Mouse (Mus musculus): ENCODE data around the gene Il1rl2. TPM values are rescaled to one million over a fixed set of nuclear protein-coding genes. Genes with fewer than 3 reads are reported as not detected.
"Not testable (repeated sequence)": the region's sequence is repeated elsewhere in the genome, so short reads cannot be mapped to it uniquely, and the experiment has no call there.

Il1rl2 gene
- polyA plus RNA-seq, 1 experiment from 2014 or later, result 1.3 TPM

DNA sequence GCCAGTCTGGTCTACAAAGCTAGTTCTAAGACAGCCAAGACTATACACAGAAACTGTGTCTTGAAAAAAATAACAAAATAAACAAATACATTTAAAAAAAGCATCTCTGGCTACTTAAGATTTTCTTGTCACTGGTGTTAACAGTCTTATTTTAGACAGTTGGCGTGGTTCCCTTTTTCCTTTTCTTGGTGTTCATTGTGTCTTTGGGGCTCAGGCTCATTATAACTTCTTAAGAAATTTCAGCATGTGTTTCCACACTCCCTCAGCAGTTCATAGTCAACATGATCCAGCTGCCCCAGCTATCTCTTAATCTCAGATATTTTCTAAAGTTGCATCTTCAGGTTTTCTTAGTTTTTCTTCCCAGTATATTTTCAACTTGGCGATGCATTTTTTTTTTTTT is 32.2 kb upstream of the Il1rl2 start:
- Histone ChIP-seq H3K4me1 (replicated peaks; ENCODE audit: control insufficient read depth, insufficient read depth, low read length) (no peaks in the 10 kb centered on the region), H3K27ac (no peak overlapping the region), H3K4me2 (replicated peaks) (no peak overlapping the region), H3K36me3 (replicated peaks; ENCODE audit: control insufficient read depth, insufficient read depth) (no peaks in the 10 kb centered on the region), H3K9me3 (ENCODE audit: control insufficient read depth, low read length) (no peaks in the 10 kb centered on the region), H3K27me3 (ENCODE audit: control insufficient read depth, insufficient read depth, low read length) (no peaks in the 10 kb centered on the region), H3K9ac (no peak overlapping the region), H3K4me3 (replicated peaks; ENCODE audit: low read length) (no peak overlapping the region)
- ATAC-seq (ENCODE audit: low FRiP score), result no peak
- DNase-seq (ENCODE audit: low spot score), result no peak
- 98% methylated on average over 2 of the region's 2 CpGs for WGBS

DNA sequence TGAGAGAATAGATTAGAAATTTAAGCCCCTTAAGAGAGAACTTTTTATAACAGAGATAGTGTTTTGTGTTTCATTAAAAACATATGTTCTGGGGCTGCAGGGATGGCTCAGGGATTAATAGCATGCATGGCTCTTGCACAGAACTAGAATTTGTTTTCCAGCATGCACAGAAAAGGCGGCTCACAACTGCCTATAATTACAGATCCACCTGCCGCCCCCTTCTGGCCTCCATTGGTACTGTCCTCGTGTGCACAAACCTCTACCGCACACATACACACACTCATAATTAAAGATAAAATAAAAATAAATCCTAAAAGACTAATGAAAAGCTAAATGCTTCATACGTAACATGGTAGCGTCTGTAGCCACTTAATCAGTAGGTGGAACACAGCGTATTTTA is 30.5 kb upstream of the Il1rl2 start:
- 95% methylated on average over 7 of the region's 7 CpGs for WGBS
- Histone ChIP-seq H3K36me3 (replicated peaks; ENCODE audit: control insufficient read depth, insufficient read depth) (no peaks in the 10 kb centered on the region), H3K4me3 (replicated peaks; ENCODE audit: low read length) (no peak overlapping the region), H3K27me3 (ENCODE audit: control insufficient read depth, insufficient read depth, low read length) (no peaks in the 10 kb centered on the region), H3K4me2 (replicated peaks) (no peak overlapping the region), H3K27ac (no peak overlapping the region), H3K4me1 (replicated peaks; ENCODE audit: control insufficient read depth, insufficient read depth, low read length) (no peaks in the 10 kb centered on the region), H3K9me3 (ENCODE audit: control insufficient read depth, low read length) (no peaks in the 10 kb centered on the region), H3K9ac (no peak overlapping the region)
- DNase-seq (ENCODE audit: low spot score) (no peak), ATAC-seq (ENCODE audit: low FRiP score) (no peak)

DNA sequence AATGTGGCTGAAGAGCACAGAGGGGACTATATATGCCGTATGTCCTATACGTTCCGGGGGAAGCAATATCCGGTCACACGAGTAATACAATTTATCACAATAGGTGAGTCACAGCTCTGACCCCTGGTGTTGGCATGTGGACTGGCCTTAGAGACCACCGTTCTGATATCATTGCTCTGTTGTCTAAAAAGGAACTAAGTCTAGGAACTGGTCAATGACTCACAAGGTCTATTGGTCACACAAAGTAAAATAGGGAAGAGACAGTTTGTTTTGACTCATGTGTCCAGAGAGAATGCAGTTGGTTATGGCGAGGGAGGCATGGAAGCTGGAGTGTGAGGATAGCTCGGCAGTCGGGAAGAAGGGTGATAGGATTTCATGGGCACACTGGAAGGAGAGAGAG is 29.6 kb upstream of the Il1rl2 start:
- Histone ChIP-seq H3K4me3 (replicated peaks; ENCODE audit: low read length) (no peak overlapping the region), H3K9ac (no peak overlapping the region), H3K27ac (no peak overlapping the region), H3K9me3 (ENCODE audit: control insufficient read depth, low read length) (no peaks in the 10 kb centered on the region), H3K27me3 (ENCODE audit: control insufficient read depth, insufficient read depth, low read length) (no peaks in the 10 kb centered on the region), H3K4me1 (replicated peaks; ENCODE audit: control insufficient read depth, insufficient read depth, low read length) (no peaks in the 10 kb centered on the region), H3K4me2 (replicated peaks) (no peak overlapping the region), H3K36me3 (replicated peaks; ENCODE audit: control insufficient read depth, insufficient read depth) (no peaks in the 10 kb centered on the region)
- 94% methylated on average over 9 of the region's 9 CpGs for WGBS
- ATAC-seq (ENCODE audit: low FRiP score) (no peak), DNase-seq (ENCODE audit: low spot score) (no peak)

DNA sequence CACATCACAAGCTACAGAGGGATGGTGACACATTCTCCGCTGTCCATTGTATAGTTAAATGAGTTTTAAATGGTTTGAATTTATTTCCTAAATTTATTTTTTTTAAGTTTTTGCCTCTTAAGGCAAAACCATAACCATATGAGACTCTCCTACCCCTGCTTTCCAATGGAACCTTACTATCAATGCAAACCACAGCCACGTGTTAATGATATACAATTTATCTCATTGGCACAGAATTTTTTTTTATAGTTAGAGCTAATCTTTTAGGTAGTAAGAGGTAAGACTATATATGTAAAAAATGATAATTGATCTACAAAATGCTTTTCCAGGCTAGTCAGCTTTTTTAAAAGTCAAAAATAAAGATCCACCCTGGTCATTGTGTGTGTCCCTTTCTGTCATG is 26.4 kb upstream of the Il1rl2 start:
- ATAC-seq (ENCODE audit: low FRiP score) (no peak), DNase-seq (ENCODE audit: low spot score) (no peak)
- Histone ChIP-seq H3K27ac (no peak overlapping the region), H3K4me2 (replicated peaks) (no peak overlapping the region), H3K9ac (no peak overlapping the region), H3K9me3 (ENCODE audit: control insufficient read depth, low read length) (no peaks in the 10 kb centered on the region), H3K36me3 (replicated peaks; ENCODE audit: control insufficient read depth, insufficient read depth) (no peaks in the 10 kb centered on the region), H3K4me3 (replicated peaks; ENCODE audit: low read length) (no peak overlapping the region), H3K27me3 (ENCODE audit: control insufficient read depth, insufficient read depth, low read length) (no peaks in the 10 kb centered on the region), H3K4me1 (replicated peaks; ENCODE audit: control insufficient read depth, insufficient read depth, low read length) (no peaks in the 10 kb centered on the region)
- 84% methylated on average over 2 of the region's 2 CpGs for WGBS

DNA sequence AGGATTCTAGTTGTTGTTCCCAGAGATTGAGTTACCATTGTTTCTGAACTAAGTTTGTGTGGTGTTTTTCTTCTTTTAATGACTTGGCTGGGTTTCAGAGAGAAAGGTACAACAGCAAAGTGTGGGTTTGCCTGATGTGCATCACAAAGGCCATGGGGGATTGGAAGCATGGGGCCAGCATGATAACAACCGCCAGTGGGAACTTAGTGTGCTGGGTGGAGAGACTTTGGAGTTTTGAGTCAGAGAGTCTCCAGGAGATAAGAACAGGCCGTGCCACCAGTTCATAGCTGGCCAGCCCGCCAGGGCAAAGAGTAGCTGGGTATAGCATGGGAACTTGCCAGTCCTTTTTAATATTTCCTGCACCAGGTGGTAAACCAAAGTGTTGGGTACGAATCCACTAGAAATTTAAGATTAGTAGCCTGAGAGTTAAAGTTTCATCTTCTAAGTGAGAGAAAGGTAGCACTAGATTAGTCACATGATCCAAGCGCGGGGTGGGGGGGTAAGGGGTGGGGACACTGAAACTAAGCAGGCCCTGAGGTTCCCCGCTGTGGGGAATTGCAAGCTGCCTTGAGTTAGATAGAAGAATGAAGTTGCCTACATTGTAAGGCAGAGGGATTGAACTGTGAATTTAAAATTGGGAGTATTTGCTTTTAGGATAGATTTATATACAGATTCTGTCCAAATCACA is 21.1 kb upstream of the Il1rl2 start:
- Histone ChIP-seq H3K4me3 (replicated peaks; ENCODE audit: low read length) (no peak overlapping the region), H3K27ac (no peak overlapping the region), H3K4me2 (replicated peaks) (no peak overlapping the region), H3K4me1 (replicated peaks; ENCODE audit: control insufficient read depth, insufficient read depth, low read length) (no peaks in the 10 kb centered on the region), H3K9ac (no peak overlapping the region), H3K36me3 (replicated peaks; ENCODE audit: control insufficient read depth, insufficient read depth) (no peaks in the 10 kb centered on the region), H3K9me3 (ENCODE audit: control insufficient read depth, low read length) (no peaks in the 10 kb centered on the region), H3K27me3 (ENCODE audit: control insufficient read depth, insufficient read depth, low read length) (no peaks in the 10 kb centered on the region)
- WGBS, result 66% methylated on average over 7 of the region's 7 CpGs
- ATAC-seq (ENCODE audit: low FRiP score) (no peak), DNase-seq (ENCODE audit: low spot score) (no peak)

DNA sequence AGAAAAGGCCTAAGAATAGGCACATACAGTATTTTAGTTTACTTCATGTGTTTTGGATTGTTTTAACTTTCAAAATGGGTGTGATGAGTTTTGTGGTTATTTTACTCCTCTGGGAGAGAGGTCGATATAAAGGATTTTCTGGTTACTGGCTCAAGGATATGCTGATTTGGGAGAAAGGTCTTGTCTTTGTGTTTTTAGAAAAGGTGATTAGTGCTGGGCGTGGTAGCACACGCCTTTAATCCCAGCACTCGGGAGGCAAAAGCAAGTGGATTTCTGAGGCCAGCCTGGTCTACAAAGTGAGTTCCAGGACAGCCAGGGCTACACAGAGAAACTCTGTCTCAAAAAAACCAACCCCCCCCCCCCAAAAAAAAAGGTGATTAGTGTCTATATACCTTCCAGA is 20.1 kb upstream of the Il1rl2 start:
- not testable (repeated sequence) for H3K4me3 ChIP-seq (replicated peaks; ENCODE audit: low read length); H3K4me2 ChIP-seq (replicated peaks); H3K9ac ChIP-seq; H3K4me1 ChIP-seq (replicated peaks; ENCODE audit: control insufficient read depth, insufficient read depth, low read length); H3K36me3 ChIP-seq (replicated peaks; ENCODE audit: control insufficient read depth, insufficient read depth); ATAC-seq (ENCODE audit: low FRiP score); DNase-seq (ENCODE audit: low spot score); H3K27ac ChIP-seq; H3K9me3 ChIP-seq (ENCODE audit: control insufficient read depth, low read length); H3K27me3 ChIP-seq (ENCODE audit: control insufficient read depth, insufficient read depth, low read length)
- 67% methylated on average over 4 of the region's 4 CpGs for WGBS

DNA sequence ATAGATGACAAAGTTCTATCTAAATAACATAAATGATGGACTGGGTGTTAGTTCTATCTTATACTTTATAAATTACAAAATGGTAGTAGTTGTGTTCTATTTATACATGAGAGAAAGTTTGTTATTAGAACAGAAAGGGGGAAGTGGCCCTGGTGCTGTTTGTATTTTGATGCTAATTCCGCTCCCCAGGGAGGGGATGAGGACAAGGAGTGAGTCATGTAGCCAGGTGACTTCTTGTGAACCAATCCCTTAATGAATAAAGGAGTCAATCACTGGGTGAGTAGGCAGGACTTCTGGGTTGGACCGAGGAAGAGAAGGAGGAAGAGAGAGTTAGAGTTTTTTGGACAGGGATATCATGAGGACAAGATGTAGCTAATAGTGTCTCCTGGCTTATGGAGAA is 18.3 kb upstream of the Il1rl2 start:
- ATAC-seq (ENCODE audit: low FRiP score) (no peak), DNase-seq (ENCODE audit: low spot score) (no peak)
- Histone ChIP-seq H3K36me3 (replicated peaks; ENCODE audit: control insufficient read depth, insufficient read depth) (no peaks in the 10 kb centered on the region), H3K4me1 (replicated peaks; ENCODE audit: control insufficient read depth, insufficient read depth, low read length) (no peaks in the 10 kb centered on the region), H3K9ac (no peak overlapping the region), H3K27ac (no peak overlapping the region), H3K4me3 (replicated peaks; ENCODE audit: low read length) (no peak overlapping the region), H3K4me2 (replicated peaks) (no peak overlapping the region), H3K27me3 (ENCODE audit: control insufficient read depth, insufficient read depth, low read length) (no peaks in the 10 kb centered on the region), H3K9me3 (ENCODE audit: control insufficient read depth, low read length) (no peaks in the 10 kb centered on the region)
- WGBS, result 76% methylated on average over 2 of the region's 2 CpGs

DNA sequence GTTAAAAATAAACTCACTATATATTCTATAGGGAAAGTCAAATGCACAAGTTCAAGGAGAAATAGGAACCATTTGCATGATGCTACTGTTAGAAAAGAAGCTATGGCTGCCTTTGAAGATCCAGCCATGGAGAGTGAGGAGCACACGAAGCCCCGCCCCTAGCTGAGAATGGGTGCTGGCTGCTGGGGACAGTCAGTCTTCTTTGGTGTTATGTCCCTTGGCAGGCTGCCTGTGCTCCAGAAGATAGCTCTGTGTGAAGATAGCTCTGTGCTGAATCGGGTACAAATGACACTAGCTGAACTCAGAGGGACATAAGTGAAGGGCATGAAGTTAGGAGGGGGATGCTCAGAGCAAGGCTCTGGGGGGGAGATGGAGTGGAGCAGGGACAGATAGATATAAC is 13.3 kb upstream of the Il1rl2 start:
- DNase-seq (ENCODE audit: low spot score) (no peak), ATAC-seq (ENCODE audit: low FRiP score) (no peak)
- Histone ChIP-seq H3K4me1 (replicated peaks; ENCODE audit: control insufficient read depth, insufficient read depth, low read length) (no peaks in the 10 kb centered on the region), H3K27me3 (ENCODE audit: control insufficient read depth, insufficient read depth, low read length) (no peaks in the 10 kb centered on the region), H3K4me3 (replicated peaks; ENCODE audit: low read length) (no peak overlapping the region), H3K9me3 (ENCODE audit: control insufficient read depth, low read length) (no peaks in the 10 kb centered on the region), H3K27ac (no peak overlapping the region), H3K9ac (no peak overlapping the region), H3K4me2 (replicated peaks) (no peak overlapping the region), H3K36me3 (replicated peaks; ENCODE audit: control insufficient read depth, insufficient read depth) (no peaks in the 10 kb centered on the region)
- 93% methylated on average over 3 of the region's 3 CpGs for WGBS

DNA sequence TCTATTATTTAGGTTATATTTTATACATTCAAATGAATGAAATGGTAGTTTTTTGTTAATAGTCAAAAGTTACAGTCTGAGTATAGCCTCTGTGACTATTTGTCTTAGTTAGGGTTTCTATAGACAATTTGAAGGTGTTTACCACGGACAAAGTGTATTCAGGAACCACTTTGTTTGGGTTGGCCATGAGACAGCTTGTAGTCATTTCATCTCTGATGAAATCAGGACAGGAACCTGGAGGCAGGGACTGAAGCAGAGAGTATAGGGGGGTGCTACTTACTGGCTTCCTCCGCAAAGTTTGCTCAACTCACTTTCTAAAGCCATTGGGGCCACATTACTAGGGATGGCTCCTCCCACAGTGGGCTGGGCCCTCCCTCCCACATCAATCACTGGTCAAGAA is 12.8 kb upstream of the Il1rl2 start:
- no peaks in the 10 kb centered on the region for H3K36me3 ChIP-seq (replicated peaks; ENCODE audit: control insufficient read depth, insufficient read depth)
- ATAC-seq (ENCODE audit: low FRiP score) (no peak), DNase-seq (ENCODE audit: low spot score) (no peak)
- no peak overlapping the region for H3K4me2 ChIP-seq (replicated peaks)
- 88% methylated on average over 2 of the region's 2 CpGs for WGBS
- no peaks in the 10 kb centered on the region for H3K27me3 ChIP-seq (ENCODE audit: control insufficient read depth, insufficient read depth, low read length)
- H3K9ac ChIP-seq, result no peak overlapping the region
- no peak overlapping the region for H3K4me3 ChIP-seq (replicated peaks; ENCODE audit: low read length)
- H3K9me3 ChIP-seq (ENCODE audit: control insufficient read depth, low read length), result no peaks in the 10 kb centered on the region
- H3K27ac ChIP-seq, result no peak overlapping the region
- H3K4me1 ChIP-seq (replicated peaks; ENCODE audit: control insufficient read depth, insufficient read depth, low read length), result no peaks in the 10 kb centered on the region

DNA sequence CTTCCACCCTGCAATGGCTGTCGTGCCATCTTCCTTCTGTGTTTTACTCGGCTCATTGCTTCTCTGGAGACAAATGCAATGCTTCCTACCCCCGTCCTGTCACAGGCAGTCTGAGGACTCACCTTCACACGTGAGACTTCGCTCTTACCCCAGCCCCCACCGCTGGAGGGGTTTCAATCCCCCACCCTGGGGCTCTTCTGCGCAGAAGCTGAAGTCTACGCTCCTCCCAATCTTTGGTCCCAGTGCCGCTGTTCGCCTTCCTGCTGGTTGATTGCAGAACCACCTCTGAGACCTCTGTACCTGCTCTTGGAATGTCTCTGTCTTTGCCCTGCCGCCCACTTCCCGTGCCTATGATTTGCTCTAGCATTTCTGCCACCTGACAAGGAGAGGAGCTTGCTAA is 10.4 kb upstream of the Il1rl2 start:
- DNase-seq (ENCODE audit: low spot score) (no peak), ATAC-seq (ENCODE audit: low FRiP score) (no peak)
- Histone ChIP-seq H3K36me3 (replicated peaks; ENCODE audit: control insufficient read depth, insufficient read depth) (no peaks in the 10 kb centered on the region), H3K4me1 (replicated peaks; ENCODE audit: control insufficient read depth, insufficient read depth, low read length) (no peaks in the 10 kb centered on the region), H3K4me2 (replicated peaks) (no peak overlapping the region), H3K9me3 (ENCODE audit: control insufficient read depth, low read length) (no peaks in the 10 kb centered on the region), H3K9ac (no peak overlapping the region), H3K27ac (no peak overlapping the region), H3K27me3 (ENCODE audit: control insufficient read depth, insufficient read depth, low read length) (no peaks in the 10 kb centered on the region), H3K4me3 (replicated peaks; ENCODE audit: low read length) (no peak overlapping the region)
- 86% methylated on average over 12 of the region's 12 CpGs for WGBS

All from hindbrain, embryonic 14.5 days (tissue).